Mouse (Mus musculus) adrenal gland, postnatal 25 days (tissue): ENCODE results near the gene Igf1r. TPM values are rescaled to one million over a fixed set of nuclear protein-coding genes. Genes with fewer than 3 reads are reported as not detected.
A peak's percentile ranks its signal among the peaks of the same experiment; 100 is the strongest.
"Not testable (repeated sequence)": the region's sequence is repeated elsewhere in the genome, so short reads cannot be mapped to it uniquely, and the experiment has no call there.

Source experiments
- DNase-seq: peaks from one replicate; pipeline ENCODE4 v3.0.0; 2021; ENCODE audit warnings: mixed read lengths
- total RNA-seq: library from RNA; stranded (reverse); gene quantifications from 2 replicates; pipeline ENCODE4 v1.2.3, GENCODE M21; 2021

Gene Igf1r
- total RNA-seq, 1 experiment from 2014 or later = 102 TPM

DNA sequence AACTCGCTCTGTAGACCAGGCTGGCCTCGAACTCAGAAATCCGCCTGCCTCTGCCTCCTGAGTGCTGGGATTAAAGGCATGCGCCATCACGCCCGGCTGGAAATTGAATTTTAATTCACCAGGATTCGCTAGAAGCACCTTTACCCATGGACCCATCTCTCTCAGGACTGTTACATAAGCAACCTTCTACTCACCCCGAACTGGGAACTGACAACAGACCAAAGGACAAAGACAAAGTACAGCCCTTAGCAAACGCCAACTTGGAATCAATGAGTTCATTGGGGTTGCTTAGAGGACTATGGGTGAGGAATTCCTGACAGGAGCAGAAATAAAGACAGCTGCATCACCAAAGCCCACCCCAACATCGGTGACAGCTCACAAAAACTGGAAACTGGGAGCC is 320.0 kb downstream of the Igf1r start:
- no peak for DNase-seq

DNA sequence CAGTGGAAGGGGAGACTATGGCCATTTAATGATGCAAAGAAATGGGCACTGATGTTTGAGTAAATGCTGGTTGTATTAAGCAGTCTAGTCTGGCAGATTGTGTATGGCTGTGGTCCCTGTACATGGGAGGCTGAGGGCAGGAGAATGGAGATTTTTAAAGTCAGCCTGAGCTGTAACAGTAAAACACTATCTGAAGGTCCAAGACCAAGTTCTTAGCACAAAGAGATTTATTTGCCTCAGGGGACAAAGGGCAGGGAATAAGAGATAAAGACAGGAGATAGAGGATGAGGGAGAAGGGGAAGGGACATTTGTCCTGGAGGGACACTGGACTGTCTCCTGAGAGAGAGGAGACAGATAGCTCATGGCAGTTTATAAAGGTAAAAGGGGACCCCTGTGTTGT is 320.9 kb downstream of the Igf1r start, which contains the start of gene Fam169b:
Fam169b (plus strand) TSS at position 325 of the 400 bp plus-strand sequence.
- no peak for DNase-seq

DNA sequence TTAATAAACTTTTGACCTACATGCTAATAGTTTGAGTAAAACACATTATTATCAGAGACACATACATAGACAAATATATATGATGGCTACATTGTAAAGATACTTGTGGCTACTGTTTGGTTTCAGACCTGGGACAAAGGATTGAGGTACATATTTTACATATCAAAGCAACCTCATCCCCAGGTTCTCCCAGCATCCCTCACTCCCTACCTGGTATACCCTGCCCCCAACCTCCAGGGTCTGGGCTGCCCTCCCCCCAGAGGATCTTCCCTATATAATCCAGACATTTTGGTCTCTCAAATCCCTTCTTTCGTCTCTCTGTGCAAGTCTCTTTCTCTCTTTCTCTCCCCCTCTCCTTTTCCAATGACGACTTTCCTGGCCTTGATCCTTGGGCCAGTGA is 321.6 kb downstream of the Igf1r start:
- DNase-seq = no peak

DNA sequence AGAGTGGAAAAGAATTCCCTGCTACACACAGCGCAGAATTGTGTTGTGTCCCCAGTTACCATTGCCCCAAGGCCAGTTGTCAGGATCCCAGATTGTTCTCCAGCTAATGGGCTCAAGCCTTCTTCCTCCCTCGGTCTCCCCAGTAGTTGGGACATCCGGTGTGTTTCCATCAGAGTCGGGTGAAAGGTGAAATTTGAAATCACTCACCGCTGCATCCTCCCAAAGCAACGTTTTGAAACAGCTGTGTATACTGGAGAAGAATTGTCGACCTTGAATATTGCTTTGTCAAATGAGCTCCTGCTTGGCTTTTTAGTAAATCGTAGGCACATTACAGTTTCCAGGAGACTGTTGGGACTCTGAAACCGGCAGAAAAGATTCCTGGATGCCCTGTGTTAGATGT is 322.3 kb downstream of the Igf1r start:
- DNase-seq = no peak

- DNase-seq = not testable (repeated sequence)
Observed at GRCm38 (mm10) chr7:68275445-68275837, 322.8 kb downstream of the Igf1r start.

- peak; percentile 13 for DNase-seq
Observed at GRCm38 (mm10) chr7:68275838-68276731, 323.5 kb downstream of the Igf1r start.

GRCm38 (mm10) chr7:68277054-68277896 is 324.6 kb downstream of the Igf1r start:
- no peak for DNase-seq

DNA sequence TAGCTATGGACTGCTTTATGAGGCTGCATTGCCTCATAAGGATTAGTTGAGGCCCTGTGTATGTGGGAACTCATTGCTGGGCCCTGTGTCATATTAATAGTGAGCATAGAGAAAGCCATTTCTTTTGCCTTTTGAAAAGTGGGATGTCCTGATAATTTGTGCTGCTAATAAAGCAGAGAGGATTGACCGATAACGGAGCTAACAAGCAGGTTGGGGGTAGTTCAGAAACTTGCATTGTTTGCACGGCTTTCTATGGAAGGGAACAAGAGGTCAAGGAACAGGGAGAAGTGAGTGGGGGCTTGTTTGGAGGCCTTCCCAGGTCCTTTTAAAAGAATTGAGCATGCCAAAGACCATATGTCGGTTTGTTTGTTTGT is 325.3 kb downstream of the Igf1r start:
- DNase-seq = no peak

DNA sequence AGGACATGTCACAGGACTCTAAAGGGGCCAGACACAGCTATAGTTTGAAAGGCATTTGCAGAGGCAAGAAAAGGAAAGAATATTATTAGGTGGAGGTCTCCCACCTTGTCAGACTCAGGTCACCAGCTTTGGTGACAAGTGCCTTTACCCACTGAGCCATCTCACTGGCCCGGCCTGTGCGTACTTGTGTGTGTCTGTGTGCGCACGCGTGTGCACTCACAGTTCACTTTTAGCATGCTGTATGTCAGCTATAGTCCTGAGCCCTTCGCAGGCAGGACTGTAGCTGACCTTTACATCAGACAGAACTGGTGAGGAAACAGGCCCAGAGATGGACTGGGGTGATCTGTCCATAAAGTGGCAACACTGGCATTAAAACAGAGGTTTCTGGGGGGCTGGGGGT is 325.8 kb downstream of the Igf1r start:
- DNase-seq = no peak

GRCm38 (mm10) chr7:68278908-68279307 is 326.3 kb downstream of the Igf1r start:
- no peak for DNase-seq

GRCm38 (mm10) chr7:68279481-68279880 is 326.9 kb downstream of the Igf1r start:
- no peak for DNase-seq

GRCm38 (mm10) chr7:68280352-68280869 is 327.8 kb downstream of the Igf1r start:
- no peak for DNase-seq

DNA sequence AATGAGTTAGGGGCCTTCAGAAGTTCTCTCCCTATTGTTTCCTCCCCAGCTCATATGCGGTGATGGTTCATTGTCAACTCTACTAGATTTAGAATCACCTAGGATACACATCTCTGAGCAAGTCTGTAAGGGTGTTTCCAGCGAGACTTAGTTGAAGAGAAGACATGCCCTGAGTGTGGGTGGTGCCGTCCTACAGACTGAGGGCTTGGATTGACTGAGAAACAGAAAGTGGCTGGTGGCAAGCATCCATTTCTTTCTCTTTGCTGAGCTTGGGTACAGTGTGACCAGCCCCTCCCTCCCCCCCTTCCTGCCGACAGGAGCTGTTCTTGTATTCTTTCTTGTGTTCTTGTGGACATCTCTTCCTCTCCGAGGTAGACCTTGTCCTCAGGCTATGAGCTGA is 328.7 kb downstream of the Igf1r start:
- DNase-seq = no peak

- DNase-seq = no peak
Observed at GRCm38 (mm10) chr7:68282304-68283132, 329.9 kb downstream of the Igf1r start.

- not testable (repeated sequence) for DNase-seq
Observed at GRCm38 (mm10) chr7:68283133-68283520, 330.5 kb downstream of the Igf1r start.

Other genes with a start within 250 kb of the Igf1r start
- 22.7 and 30.0 TPM in 2 replicates for gene Synm, start 193.1 kb upstream of the Igf1r start, total RNA-seq